Mouse (Mus musculus) lung, postnatal 10 days (tissue): ENCODE measurements around the gene Col27a1.

Experiments
- DNase-seq: peaks from one replicate; pipeline ENCODE4 v3.0.0; 2021

Col27a1 gene

DNA sequence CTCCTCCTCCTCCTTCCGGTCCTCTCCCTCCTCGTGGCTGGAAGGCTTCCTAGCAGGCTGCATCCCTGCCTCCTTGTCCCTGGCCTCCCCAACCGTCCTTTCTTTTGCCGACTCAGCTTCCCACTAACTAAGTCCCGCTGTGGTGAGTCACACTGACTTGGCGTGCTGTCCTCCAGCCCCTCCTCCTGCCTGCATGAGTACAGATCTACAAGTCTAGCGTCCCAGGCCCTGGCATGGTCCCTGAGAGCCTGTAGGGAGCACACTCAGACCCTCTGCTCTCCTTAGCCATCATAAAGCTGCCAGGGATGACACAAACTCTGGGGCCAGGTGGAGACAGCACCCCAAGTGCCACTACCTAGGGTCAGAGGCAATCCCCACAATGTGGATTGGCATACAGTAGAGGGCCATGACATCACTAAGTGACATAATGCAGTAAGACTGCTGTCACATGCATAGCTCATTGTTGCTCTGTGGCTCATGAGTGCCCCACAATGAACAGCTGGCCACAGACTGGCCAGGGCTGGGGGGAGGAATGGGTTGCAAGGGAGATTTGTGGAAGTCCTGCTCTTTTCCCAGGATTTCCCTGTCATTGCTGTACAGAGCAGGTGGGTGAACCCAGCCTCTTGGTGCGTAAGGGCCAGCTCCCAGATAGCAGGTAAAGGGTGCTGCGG is 102.4 kb downstream of the Col27a1 start:
- DNase-seq = peak; percentile 73

DNA sequence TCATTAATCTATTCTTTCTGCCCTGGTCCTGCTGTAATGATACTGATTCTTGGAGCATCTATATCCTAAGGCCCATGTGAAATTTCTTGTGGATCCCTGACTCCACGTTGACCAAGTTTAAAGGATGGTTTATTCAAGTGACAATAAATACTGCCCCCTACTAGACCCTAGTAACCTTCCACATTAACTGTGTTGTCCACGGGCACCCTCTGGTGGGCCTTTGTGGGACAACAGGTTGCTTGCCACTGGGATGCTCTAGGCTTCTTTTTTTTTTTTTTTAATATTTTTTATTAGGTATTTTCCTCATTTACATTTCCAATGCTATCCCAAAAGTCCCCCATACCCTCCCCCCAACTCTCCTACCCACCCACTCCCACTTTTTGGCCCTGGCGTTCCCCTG is 105.8 kb downstream of the Col27a1 start:
- DNase-seq = peak; percentile 82

- no peak for DNase-seq
Observed at GRCm38 (mm10) chr4:63323275-63323815, 109.5 kb downstream of the Col27a1 start.

GRCm38 (mm10) chr4:63333403-63333802 is 119.6 kb downstream of the Col27a1 start:
- no peak for DNase-seq

GRCm38 (mm10) chr4:63338414-63339076 is 124.7 kb downstream of the Col27a1 start:
- DNase-seq = no peak

DNA sequence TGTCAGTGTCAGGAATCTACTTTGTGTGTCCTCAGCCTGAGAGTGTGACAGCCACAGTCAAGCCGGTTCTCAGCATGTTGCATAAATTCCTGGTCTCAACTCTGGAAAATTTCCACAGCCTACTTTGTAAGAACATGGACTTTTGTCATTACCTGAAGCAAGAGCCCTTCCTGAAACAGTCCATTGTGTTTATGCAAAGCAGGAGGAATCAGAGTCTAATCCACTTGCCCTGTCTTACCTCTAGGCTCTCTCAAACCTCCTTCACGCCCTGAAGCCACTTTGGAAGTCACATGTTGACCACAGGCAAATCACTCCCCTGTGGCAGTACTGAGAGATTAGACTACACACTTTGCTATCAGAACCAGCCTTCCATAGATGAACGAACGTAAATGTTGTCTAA is 128.7 kb downstream of the Col27a1 start:
- no peak for DNase-seq

DNA sequence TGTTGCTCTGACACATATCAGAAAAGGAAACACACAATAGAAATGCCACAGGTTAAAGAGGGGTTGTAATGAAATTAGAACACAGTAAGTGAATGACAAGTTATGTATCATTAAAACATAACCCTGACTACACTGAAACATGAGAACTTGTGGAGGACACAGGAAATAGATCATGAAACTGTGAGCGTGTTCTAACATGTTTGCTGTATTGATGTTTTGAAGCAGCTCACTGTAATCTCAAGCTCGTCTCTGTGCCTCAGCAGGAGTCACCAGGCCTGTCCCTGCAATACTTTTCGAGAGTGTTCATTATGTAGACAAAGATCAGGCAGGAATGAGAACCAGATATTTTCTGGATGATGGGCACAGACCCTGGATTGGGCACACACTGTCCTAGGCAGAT is 129.8 kb downstream of the Col27a1 start:
- DNase-seq = no peak

- peak; percentile 54 for DNase-seq
Observed at GRCm38 (mm10) chr4:63344295-63344694, 130.5 kb downstream of the Col27a1 start, which contains the start of gene Orm1. TSS of gene Orm1 (plus strand) at chr4:63344560.

GRCm38 (mm10) chr4:63345261-63345660 is 131.5 kb downstream of the Col27a1 start:
- DNase-seq = no peak

DNA sequence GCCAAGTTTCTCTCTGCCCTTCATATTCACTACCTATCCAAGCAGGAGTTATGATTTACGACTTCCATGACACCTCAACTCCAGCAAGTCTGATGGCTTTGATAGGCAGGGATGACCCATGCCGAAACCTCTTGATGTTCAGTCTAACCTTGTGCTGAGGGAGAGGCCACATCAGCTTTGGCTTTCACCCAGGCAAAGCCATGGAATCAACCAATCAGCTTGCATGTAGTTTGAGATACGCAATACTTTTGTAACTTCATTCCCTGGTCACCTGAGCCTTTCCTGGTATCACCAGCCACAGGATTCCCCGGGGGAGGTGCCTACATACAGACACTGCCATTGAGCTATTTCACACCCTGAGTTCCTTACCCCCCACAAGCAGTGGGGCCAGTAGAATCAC is 132.9 kb downstream of the Col27a1 start:
- DNase-seq = no peak

- DNase-seq = no peak
Observed at GRCm38 (mm10) chr4:63348524-63348923, 134.7 kb downstream of the Col27a1 start.

DNA sequence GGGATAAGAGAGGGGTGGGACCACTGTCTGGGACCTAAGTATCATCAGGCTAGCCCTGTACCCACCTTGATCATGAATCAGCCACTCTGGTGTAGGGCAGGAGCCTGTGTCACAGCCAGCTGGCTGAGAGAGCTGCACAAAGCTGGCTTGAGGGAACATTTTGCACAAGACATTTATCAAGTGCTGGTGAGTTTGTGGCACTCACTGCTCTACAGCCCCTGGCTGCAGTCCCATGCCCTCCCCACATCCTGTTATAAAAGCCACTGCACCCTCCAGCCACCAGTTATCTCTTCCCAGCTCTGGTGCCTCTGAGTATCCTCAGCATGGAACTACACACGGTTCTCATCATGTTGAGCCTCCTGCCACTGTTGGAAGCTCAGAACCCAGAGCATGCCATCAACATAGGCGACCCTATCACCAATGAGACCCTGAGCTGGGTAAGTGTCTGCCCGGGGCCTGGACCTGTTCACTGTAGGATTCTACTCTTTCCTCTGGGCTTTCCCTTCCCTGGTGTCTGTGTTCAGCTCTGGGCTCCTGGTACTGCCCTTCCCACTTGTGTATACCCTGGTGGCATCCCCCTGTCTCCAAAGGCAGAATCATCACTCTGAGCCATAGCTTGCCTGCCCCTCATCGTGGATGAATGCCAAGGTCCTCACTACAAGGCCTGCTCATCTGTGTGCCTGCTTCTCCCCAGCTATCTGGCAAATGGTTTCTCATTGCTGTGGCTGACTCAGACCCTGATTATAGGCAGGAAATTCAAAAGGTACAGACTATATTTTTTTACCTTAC is 142.3 kb downstream of the Col27a1 start, which contains the start of gene Orm3:
Gene Orm3 (plus strand): TSS at position 286 of the 789 bp plus-strand sequence.
- peak; percentile 40 for DNase-seq

- peak; percentile 60 for DNase-seq
Observed at GRCm38 (mm10) chr4:63356981-63357570, 143.3 kb downstream of the Col27a1 start.

- no peak for DNase-seq
Observed at GRCm38 (mm10) chr4:63359861-63360260, 146.1 kb downstream of the Col27a1 start.

GRCm38 (mm10) chr4:63362150-63362549 is 148.3 kb downstream of the Col27a1 start, which contains the start of gene Orm2:
TSS of gene Orm2 (plus strand) at chr4:63362449.
- peak; percentile 51 for DNase-seq

- DNase-seq = peak; percentile 91
Observed at GRCm38 (mm10) chr4:63368577-63368976, 154.8 kb downstream of the Col27a1 start.

GRCm38 (mm10) chr4:63370897-63371296 is 157.1 kb downstream of the Col27a1 start:
- DNase-seq = no peak

DNA sequence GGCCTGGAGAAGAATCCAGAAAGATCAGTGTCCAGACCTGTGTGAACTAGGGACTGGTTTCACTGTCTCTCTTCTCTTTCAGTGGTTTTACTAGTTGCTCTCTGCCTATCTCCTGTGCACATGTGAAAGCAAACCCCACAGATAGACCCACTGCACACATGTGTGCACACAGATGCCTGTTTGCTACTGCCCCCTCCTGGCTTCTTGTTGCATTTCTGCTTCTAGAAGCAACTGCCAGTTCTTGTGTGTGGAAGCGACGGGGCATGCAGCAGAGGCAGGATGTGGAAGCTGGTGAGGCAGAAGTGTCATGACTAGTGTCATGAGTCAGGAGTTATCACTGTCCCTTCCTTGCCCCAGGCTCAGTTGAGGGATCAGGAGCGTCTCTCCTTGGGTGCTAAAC is 158.1 kb downstream of the Col27a1 start:
- peak; percentile 60 for DNase-seq

DNA sequence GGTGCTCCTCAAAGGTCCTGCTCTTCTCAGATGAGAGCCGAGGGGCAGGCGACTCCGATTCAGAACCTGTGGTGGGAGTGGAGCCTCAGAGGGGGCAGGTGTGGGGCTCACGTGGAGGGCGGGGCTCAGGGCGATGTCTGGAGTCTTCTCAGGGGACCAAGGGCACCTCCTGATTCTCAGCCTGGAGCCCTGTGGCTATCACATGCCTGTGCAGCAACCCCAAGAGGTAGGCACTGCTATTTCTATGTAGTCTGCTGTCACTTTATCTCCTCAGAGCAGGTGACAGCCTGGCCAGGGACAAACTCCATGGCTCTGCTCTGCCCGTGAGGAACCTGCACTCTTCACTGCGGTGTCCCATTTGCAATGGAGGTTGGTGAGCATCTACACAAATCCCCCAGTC is 159.6 kb downstream of the Col27a1 start:
- no peak for DNase-seq

DNA sequence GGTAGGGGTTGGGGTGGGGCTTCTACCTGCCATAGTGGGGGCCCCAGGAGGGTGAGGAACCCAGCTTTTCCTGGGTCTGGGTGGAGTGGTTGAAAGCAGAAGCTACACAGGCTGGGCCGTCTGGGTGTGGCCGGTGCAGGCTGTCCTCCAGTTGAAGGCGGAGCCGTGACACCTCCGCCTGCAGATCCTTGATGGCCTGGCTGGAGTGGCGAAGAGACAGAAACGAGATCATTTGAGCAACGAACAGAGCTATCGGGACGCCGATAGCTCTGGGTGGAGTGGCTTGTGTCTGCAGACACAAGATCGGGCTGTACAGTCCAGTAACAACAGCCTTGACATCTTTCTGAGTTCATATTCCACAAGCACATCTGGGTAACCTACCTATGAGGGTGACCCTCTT is 160.5 kb downstream of the Col27a1 start:
- DNase-seq = no peak

DNA sequence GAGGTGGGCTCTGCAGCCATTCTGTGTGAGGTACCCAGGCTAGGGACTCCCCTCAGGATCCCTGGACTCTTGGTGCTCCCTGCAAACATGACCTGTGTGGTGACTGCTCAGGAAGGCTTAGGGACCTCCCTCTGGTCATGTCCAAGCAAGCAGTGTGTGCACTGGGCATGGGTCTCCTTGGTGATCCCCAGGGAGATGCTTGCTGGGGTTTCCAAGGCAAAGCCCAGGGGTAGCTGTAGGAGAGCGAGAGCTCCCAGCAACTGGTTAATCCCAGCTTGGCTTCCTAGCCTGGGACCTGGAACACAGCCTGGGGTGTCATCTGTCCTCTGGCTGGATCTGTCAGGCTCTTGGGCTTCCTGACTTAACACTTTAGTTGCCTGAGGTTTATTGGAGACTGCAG is 161.6 kb downstream of the Col27a1 start:
- DNase-seq = peak; percentile 64

DNA sequence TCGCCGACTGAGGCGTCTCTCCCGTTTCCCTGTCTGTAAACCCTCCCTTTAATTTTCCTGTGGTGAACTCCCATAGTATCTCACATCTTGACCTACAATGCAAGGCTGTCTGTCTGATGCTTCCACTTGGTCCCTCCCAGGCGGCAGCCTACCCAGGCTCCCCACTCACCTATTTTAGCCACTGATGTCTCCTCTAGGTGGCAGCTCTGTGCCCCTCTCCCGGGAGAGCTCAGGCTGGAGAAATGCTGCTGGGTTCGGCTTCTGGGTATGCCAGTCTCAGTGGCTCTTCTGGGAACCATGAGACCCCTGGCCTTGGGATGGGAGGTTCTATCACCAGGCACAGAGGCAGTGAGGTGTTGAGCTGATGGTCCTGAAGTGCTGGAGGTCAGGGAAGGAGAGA is 163.7 kb downstream of the Col27a1 start:
- DNase-seq = no peak
